32 mouse cellular contexts compared by ENCODE assay signal in the genomic region with DNA sequence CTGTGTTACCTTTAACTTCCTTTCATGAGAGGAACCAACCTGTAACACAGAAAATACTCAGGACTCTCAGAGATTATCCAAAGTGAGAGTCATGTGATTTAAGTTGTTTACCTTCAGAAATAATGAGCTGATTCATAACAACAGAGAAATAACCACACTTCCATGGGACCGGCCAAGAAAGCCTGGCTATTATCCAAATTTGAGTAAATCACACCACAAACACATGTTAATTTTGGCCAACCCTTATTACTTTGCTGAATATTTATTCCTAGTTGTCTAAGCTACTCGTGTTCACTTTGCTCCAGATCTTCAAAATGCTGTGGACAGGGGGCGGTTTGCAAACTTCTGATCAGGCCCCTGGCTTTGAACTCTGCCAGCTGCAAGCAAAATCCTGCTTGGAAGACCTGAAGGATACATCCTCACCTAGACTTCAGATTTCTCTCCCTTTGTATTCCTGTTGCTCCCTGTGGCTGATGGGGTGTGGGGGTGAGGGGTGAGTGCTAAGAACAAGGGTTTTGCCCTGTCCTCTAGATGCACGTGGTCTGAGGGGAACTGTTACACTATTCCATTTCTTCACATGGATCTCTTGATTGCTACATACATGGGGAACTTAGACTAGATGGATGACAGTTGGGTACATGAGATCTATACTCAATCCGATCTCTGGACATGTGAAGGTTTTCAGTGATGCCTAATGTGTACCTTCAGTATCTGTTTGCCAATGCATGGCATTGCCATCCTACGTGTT.
DNase-seq lines count a peak whose midpoint lies in the region; ATAC-seq lines count a peak whose summit lies in the region.
"Had no signal": no experiment of that assay in that cellular context is flagged by ENCODE, and none has a peak within 500 bp of the region (broad histone marks: within the 10 kb centered on the region; RNA-seq: fewer than 3 reads in every experiment).

No protein-coding gene starts in this region.

- no peaks in the 10 kb centered on the region for H3K4me1 ChIP-seq in heart, embryonic 10.5 days
- no peaks in the 10 kb centered on the region; the same call in 1 of the 2 replicates for H3K4me1 ChIP-seq in limb, embryonic 11.5 days (ENCODE audit: control insufficient read depth, insufficient read depth, low read length)
- no peaks in the 10 kb centered on the region for H3K4me1 ChIP-seq in kidney, embryonic 15.5 days
- H3K4me1 ChIP-seq: heart, embryonic 12.5 days; hindbrain, embryonic 13.5 days; limb, embryonic 15.5 days; liver, embryonic 13.5 days; megakaryocyte, embryonic 14.5 days; midbrain, embryonic 12.5 days; neural tube, embryonic 13.5 days had no signal

- no peak overlapping the region for H3K9ac ChIP-seq in limb, embryonic 11.5 days (ENCODE audit: low read length)
- H3K9ac ChIP-seq in kidney, embryonic 15.5 days, result no peak overlapping the region
- H3K9ac ChIP-seq: heart, embryonic 12.5 days; hindbrain, embryonic 13.5 days; limb, embryonic 15.5 days; liver, embryonic 13.5 days; midbrain, embryonic 12.5 days; neural tube, embryonic 13.5 days had no signal

- H3K9me3 ChIP-seq in heart, embryonic 10.5 days, result no peaks in the 10 kb centered on the region
- H3K9me3 ChIP-seq in limb, embryonic 11.5 days (ENCODE audit: control insufficient read depth, low read length), result no peaks in the 10 kb centered on the region
- no peaks in the 10 kb centered on the region for H3K9me3 ChIP-seq in kidney, embryonic 15.5 days (replicated peaks)
- H3K9me3 ChIP-seq: heart, embryonic 12.5 days; hindbrain, embryonic 13.5 days; limb, embryonic 15.5 days; liver, embryonic 13.5 days; midbrain, embryonic 12.5 days; neural tube, embryonic 13.5 days had no signal

- peak; percentile 10 for DNase-seq in heart, adult 8-10 months (ENCODE audit: low spot score)
- DNase-seq in heart, embryonic 10.5 days (ENCODE audit: low spot score), result no peak
- DNase-seq in adipocyte (ENCODE audit: low spot score), result peak; percentile 63
- DNase-seq in fibroblast of lung, adult 2 months (ENCODE audit: low read depth), result peak; percentile 50
- DNase-seq in limb, embryonic 11.5 days (ENCODE audit: low spot score), result peak; percentile 17
- DNase-seq in thymus, postnatal 25 days, result no peak
- DNase-seq: adrenal gland, adult 8-10 months; B cell, adult 2 months; cerebellum, adult 8-10 months; cerebellum, postnatal 36 days; heart, postnatal 4 days; kidney, adult 8-10 months; kidney, postnatal 25 days; liver, embryonic 13.5 days; lung, adult 2 months; lung, postnatal 36 days; retina, postnatal 1 day; right cerebral cortex, postnatal 25 days; thymus, adult 18-20 months; thymus, postnatal 36 days had no signal

- no peak overlapping the region for H3K4me2 ChIP-seq in limb, embryonic 11.5 days (ENCODE audit: low read depth, severe bottlenecking)
- H3K4me2 ChIP-seq in kidney, embryonic 15.5 days, result no peak overlapping the region
- H3K4me2 ChIP-seq: heart, embryonic 12.5 days; hindbrain, embryonic 13.5 days; limb, embryonic 15.5 days; liver, embryonic 13.5 days; midbrain, embryonic 12.5 days; neural tube, embryonic 13.5 days had no signal

- H3K36me3 ChIP-seq in heart, embryonic 10.5 days, result no peaks in the 10 kb centered on the region
- H3K36me3 ChIP-seq in limb, embryonic 11.5 days (ENCODE audit: control insufficient read depth, insufficient read depth, low read length), result no peaks in the 10 kb centered on the region
- H3K36me3 ChIP-seq in kidney, embryonic 15.5 days, result no peaks in the 10 kb centered on the region
- H3K36me3 ChIP-seq: heart, embryonic 12.5 days; hindbrain, embryonic 13.5 days; limb, embryonic 15.5 days; liver, embryonic 13.5 days; midbrain, embryonic 12.5 days; neural tube, embryonic 13.5 days had no signal

- H3K27ac ChIP-seq in heart, embryonic 10.5 days, result no peak overlapping the region
- no peak overlapping the region for H3K27ac ChIP-seq in limb, embryonic 11.5 days (replicated peaks; ENCODE audit: low read depth, low read length)
- H3K27ac ChIP-seq in kidney, embryonic 15.5 days, result no peak overlapping the region
- H3K27ac ChIP-seq: hindbrain, embryonic 13.5 days; layer of hippocampus, adult 2 months; left cerebral cortex, adult 2 months; limb, embryonic 15.5 days; liver, embryonic 13.5 days; midbrain, embryonic 12.5 days; neural tube, embryonic 13.5 days; stomach, postnatal 0 days had no signal

- H3K4me3 ChIP-seq in heart, embryonic 10.5 days, result no peak overlapping the region
- H3K4me3 ChIP-seq in limb, embryonic 11.5 days (ENCODE audit: low read depth, low read length), result no peak overlapping the region
- H3K4me3 ChIP-seq in kidney, embryonic 15.5 days (replicated peaks), result no peak overlapping the region
- H3K4me3 ChIP-seq: heart, embryonic 12.5 days; hindbrain, embryonic 13.5 days; layer of hippocampus, adult 2 months; left cerebral cortex, adult 2 months; limb, embryonic 15.5 days; liver, embryonic 13.5 days; megakaryocyte, embryonic 14.5 days; midbrain, embryonic 12.5 days; neural tube, embryonic 13.5 days had no signal

- ATAC-seq in limb, embryonic 11.5 days (ENCODE audit: insufficient number of reproducible peaks, low FRiP score, low TSS enrichment, low read depth), result no peak
- no peak for ATAC-seq in kidney, embryonic 15.5 days (replicated peaks; ENCODE audit: low FRiP score)
- ATAC-seq: activated CD4-positive, CD25-positive, alpha-beta regulatory T cell, adult 4 months; intestine, embryonic 16.5 days had no signal

- H3K27me3 ChIP-seq in heart, embryonic 10.5 days (ENCODE audit: insufficient read depth, poor library complexity, severe bottlenecking), result no peaks in the 10 kb centered on the region
- H3K27me3 ChIP-seq in limb, embryonic 11.5 days (ENCODE audit: control insufficient read depth, insufficient read depth, low read length), result no peaks in the 10 kb centered on the region
- no peaks in the 10 kb centered on the region for H3K27me3 ChIP-seq in kidney, embryonic 15.5 days
- H3K27me3 ChIP-seq: heart, embryonic 12.5 days; hindbrain, embryonic 13.5 days; limb, embryonic 15.5 days; liver, embryonic 13.5 days; megakaryocyte, embryonic 14.5 days; midbrain, embryonic 12.5 days; neural tube, embryonic 13.5 days had no signal

- 84% methylated on average over 6 of the region's 6 CpGs for WGBS in heart, embryonic 10.5 days
- 85% methylated on average over 6 of the region's 6 CpGs for WGBS in limb, embryonic 11.5 days
- WGBS in kidney, embryonic 15.5 days, result 78% methylated on average over 6 of the region's 6 CpGs

Comparison
In these comparisons a context has a peak if more than half of its experiments do, and no peak if none do; other contexts are left out.
1. DNase-seq: peak in heart, adult 8-10 months (single experiment), adipocyte (single experiment), fibroblast of lung, adult 2 months (single experiment) and limb, embryonic 11.5 days (single experiment); none in heart, embryonic 10.5 days (single experiment) and thymus, postnatal 25 days (single experiment).